Mouse (Mus musculus): ENCODE measurements around the gene Gm17304. TPM values are rescaled to one million over a fixed set of nuclear protein-coding genes. Genes with fewer than 3 reads are reported as not detected.

The Gm17304 gene
- polyA plus RNA-seq, 1 experiment from 2014 or later = not detected

DNA sequence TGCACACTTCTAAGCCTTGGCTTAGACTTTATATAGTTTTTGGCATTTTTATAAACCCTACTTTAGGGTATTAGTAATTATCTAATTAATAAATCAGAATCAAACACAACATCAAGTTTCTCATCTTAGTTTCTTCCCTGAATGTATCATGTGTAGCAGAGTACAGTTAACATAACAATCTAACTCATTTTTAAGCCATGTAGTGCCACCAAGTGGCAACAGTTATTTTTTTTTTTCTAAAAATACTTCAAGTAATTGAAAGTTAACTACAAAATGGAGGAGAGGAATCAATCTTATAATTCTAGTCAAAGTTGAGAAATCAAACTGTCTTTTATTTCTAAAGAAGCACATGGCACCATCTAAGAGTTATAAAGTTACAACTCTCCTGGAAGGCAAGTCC is 40.5 kb downstream of the Gm17304 start:
- no peaks in the 10 kb centered on the region for H3K27me3 ChIP-seq (ENCODE audit: control insufficient read depth, insufficient read depth, low read length)
- ATAC-seq (ENCODE audit: insufficient number of reproducible peaks, insufficient read depth, low FRiP score, low read depth) = no peak
- H3K27ac ChIP-seq (replicated peaks in 1 of 2; ENCODE audit: control insufficient read depth in 1 of 2, insufficient read depth in 1 of 2, low read depth in 2 of 2, low read length in 2 of 2) = no peak overlapping the region

DNA sequence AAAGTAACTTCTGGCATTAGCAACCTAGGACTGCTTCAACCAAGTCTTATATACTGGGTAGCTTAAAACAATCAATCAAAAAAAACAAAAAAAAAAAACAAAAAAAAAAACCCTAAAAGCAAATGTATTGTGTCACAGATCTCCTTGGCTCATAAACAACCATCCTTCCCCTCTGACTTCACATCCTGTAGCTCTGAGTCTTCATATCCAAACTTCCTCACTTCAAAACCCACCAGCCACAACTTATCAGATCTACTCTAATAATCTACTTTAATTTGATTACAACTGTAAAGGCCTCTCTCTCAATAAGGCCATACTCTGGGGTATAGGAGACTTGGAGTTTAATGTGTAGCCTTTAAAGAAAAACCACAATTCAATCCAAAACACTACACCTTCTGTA is 41.1 kb downstream of the Gm17304 start:
- no peak overlapping the region for H3K27ac ChIP-seq (replicated peaks in 1 of 2; ENCODE audit: control insufficient read depth in 1 of 2, insufficient read depth in 1 of 2, low read depth in 2 of 2, low read length in 2 of 2)
- H3K9me3 ChIP-seq (ENCODE audit: control insufficient read depth, low read length) = no peaks in the 10 kb centered on the region

More for the DNA sequence above, 40.5 kb downstream of the Gm17304 start:
- H3K4me1 ChIP-seq (ENCODE audit: control insufficient read depth in 2 of 2, insufficient read depth in 2 of 2, low read length in 2 of 2) = no peaks in the 10 kb centered on the region
- H3K4me3 ChIP-seq (ENCODE audit: control insufficient read depth in 1 of 2, insufficient read depth in 1 of 2, low read depth in 1 of 2, low read length in 2 of 2) = no peak overlapping the region
- H3K4me2 ChIP-seq (ENCODE audit: low read length) = no peak overlapping the region
- H3K36me3 ChIP-seq (ENCODE audit: control insufficient read depth, insufficient read depth, low read length) = peaks cover 14% of the 10 kb centered on the region
- H3K9me3 ChIP-seq (ENCODE audit: control insufficient read depth, low read length) = no peaks in the 10 kb centered on the region
- no peak overlapping the region for H3K9ac ChIP-seq (ENCODE audit: low read length)

DNA sequence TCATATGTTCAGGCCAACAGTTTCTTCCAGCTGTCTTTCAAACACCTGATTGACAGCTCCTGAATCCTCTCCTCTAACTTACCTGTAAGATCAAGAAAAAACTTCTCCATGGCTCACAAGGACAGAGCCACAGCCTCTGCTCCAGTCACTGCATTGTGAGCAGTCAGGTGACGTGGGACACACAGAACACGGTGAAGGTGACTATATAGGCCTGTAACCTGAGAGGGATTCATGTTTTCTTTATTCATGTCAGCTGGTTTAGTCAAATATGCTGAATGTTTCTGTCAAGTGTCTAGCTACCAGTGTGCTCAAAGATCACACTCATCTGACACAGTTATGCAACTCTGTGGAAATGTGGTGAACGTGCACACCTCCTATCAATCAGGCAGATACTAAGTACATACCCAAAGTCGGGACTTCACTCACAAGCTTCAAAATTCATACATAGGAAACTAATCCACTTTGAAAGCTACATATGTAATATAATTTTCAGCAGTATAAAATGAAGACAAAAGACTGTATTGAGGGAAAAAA is 43.4 kb downstream of the Gm17304 start:
- Histone ChIP-seq H3K9ac (ENCODE audit: low read length) (no peak overlapping the region), H3K27me3 (ENCODE audit: control insufficient read depth, insufficient read depth, low read length) (no peaks in the 10 kb centered on the region), H3K4me1 (ENCODE audit: control insufficient read depth in 2 of 2, insufficient read depth in 2 of 2, low read length in 2 of 2) (no peaks in the 10 kb centered on the region), H3K4me3 (ENCODE audit: control insufficient read depth in 1 of 2, insufficient read depth in 1 of 2, low read depth in 1 of 2, low read length in 2 of 2) (no peak overlapping the region), H3K27ac (replicated peaks in 1 of 2; ENCODE audit: control insufficient read depth in 1 of 2, insufficient read depth in 1 of 2, low read depth in 2 of 2, low read length in 2 of 2) (no peak overlapping the region), H3K9me3 (ENCODE audit: control insufficient read depth, low read length) (no peaks in the 10 kb centered on the region), H3K36me3 (ENCODE audit: control insufficient read depth, insufficient read depth, low read length) (peaks cover 30% of the 10 kb centered on the region), H3K4me2 (ENCODE audit: low read length) (no peak overlapping the region)
- ATAC-seq (ENCODE audit: insufficient number of reproducible peaks, insufficient read depth, low FRiP score, low read depth) = no peak
- 85% methylated on average over 4 of the region's 4 CpGs for WGBS

More for the DNA sequence above, 41.1 kb downstream of the Gm17304 start:
- H3K9ac ChIP-seq (ENCODE audit: low read length) = no peak overlapping the region
- no peak overlapping the region for H3K4me3 ChIP-seq (ENCODE audit: control insufficient read depth in 1 of 2, insufficient read depth in 1 of 2, low read depth in 1 of 2, low read length in 2 of 2)
- H3K36me3 ChIP-seq (ENCODE audit: control insufficient read depth, insufficient read depth, low read length) = peaks cover 18% of the 10 kb centered on the region
- H3K4me1 ChIP-seq (ENCODE audit: control insufficient read depth in 2 of 2, insufficient read depth in 2 of 2, low read length in 2 of 2) = no peaks in the 10 kb centered on the region
- no peaks in the 10 kb centered on the region for H3K27me3 ChIP-seq (ENCODE audit: control insufficient read depth, insufficient read depth, low read length)
- no peak for ATAC-seq (ENCODE audit: insufficient number of reproducible peaks, insufficient read depth, low FRiP score, low read depth)
- H3K4me2 ChIP-seq (ENCODE audit: low read length) = no peak overlapping the region

DNA sequence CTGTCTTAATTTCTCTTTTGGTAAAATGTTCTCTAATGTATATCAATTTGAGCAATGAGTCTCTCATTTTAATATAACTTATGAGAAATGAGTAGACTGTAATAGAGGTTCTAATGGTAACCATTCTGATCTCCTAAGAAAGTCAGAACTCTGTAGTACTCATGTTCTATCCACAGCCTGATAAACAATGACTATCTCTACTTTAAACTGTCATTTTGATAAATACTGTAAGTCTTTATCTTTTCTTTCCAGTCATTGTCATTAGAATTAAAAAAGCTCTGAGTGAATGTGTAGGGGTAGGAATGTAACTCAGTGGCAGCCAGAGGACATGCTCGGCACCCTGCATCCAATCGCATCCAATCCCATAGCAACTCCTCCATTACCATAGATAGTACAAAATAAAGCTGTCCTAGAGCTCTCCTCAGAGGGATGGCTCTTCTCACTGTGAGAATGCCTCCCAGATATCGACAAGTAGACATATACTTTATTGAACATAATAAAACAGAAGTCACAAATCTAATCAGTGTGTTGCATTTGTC is 44.0 kb downstream of the Gm17304 start:
- no peak for ATAC-seq (ENCODE audit: insufficient number of reproducible peaks, insufficient read depth, low FRiP score, low read depth)
- H3K27me3 ChIP-seq (ENCODE audit: control insufficient read depth, insufficient read depth, low read length) = no peaks in the 10 kb centered on the region
- no peak overlapping the region for H3K9ac ChIP-seq (ENCODE audit: low read length)
- no peak overlapping the region for H3K27ac ChIP-seq (replicated peaks in 1 of 2; ENCODE audit: control insufficient read depth in 1 of 2, insufficient read depth in 1 of 2, low read depth in 2 of 2, low read length in 2 of 2)
- no peak overlapping the region for H3K4me2 ChIP-seq (ENCODE audit: low read length)
- WGBS = 76% methylated on average over 3 of the region's 3 CpGs
- H3K4me1 ChIP-seq (ENCODE audit: control insufficient read depth in 2 of 2, insufficient read depth in 2 of 2, low read length in 2 of 2) = no peaks in the 10 kb centered on the region
- H3K36me3 ChIP-seq (ENCODE audit: control insufficient read depth, insufficient read depth, low read length) = peaks cover 30% of the 10 kb centered on the region
- H3K4me3 ChIP-seq (ENCODE audit: control insufficient read depth in 1 of 2, insufficient read depth in 1 of 2, low read depth in 1 of 2, low read length in 2 of 2) = no peak overlapping the region
- no peaks in the 10 kb centered on the region for H3K9me3 ChIP-seq (ENCODE audit: control insufficient read depth, low read length)

Other genes with a start within 250 kb of the Gm17304 start
- gene Barhl2, start 150.9 kb upstream of the Gm17304 start, polyA plus RNA-seq (2014; fragmentation: Nextera tagmentation; extraction: Ambion mirVana) = not detected in 2 replicates
- gene Zfp644, start 88.2 kb downstream of the Gm17304 start, polyA plus RNA-seq (2014; fragmentation: Nextera tagmentation; extraction: Ambion mirVana) = 70.6 and 74.3 TPM in 2 replicates